Mouse (Mus musculus) embryonic facial prominence, embryonic 12.5 days (tissue): ENCODE results near the gene Nubpl. TPM values are rescaled to one million over a fixed set of nuclear protein-coding genes. Genes with fewer than 3 reads are reported as not detected.

ENCODE experiments used
- ATAC-seq: fragments of 200-750 bp; cut with Nextera tagmentation; 2 replicates; pipeline ENCODE4 v1.8.0; 2017; ENCODE audit not compliant: insufficient number of reproducible peaks, insufficient read depth, low FRiP score, low TSS enrichment
- H3K27ac ChIP-seq: fragments of 300-500 bp; sonication (generic); 2 replicates; pipeline ENCODE4 v1.5.1; 2016; ENCODE audit warnings: mild to moderate bottlenecking
- H3K27me3 ChIP-seq: fragments of 300-500 bp; sonication (generic); 2 replicates; pipeline ENCODE4 v1.6.1; 2016; ENCODE audit warnings: mild to moderate bottlenecking, moderate library complexity
- H3K36me3 ChIP-seq: fragments of 300-500 bp; sonication (generic); 2 replicates; pipeline ENCODE4 v1.6.1; 2016; ENCODE audit warnings: mild to moderate bottlenecking
- H3K4me1 ChIP-seq: fragments of 300-500 bp; sonication (generic); 2 replicates; pipeline ENCODE4 v1.6.1; 2016
- H3K4me2 ChIP-seq: fragments of 300-500 bp; sonication (generic); replicated peaks from 2 replicates; pipeline ENCODE4 v1.6.1; 2016; ENCODE audit warnings: mild to moderate bottlenecking, moderate library complexity
- H3K4me3 ChIP-seq: fragments of 300-500 bp; sonication (generic); 2 replicates; pipeline ENCODE4 v1.5.1; 2016; ENCODE audit warnings: mild to moderate bottlenecking
- H3K9ac ChIP-seq: fragments of 300-500 bp; sonication (generic); 2 replicates; pipeline ENCODE4 v1.6.1; 2016; ENCODE audit warnings: mild to moderate bottlenecking, moderate library complexity
- H3K9me3 ChIP-seq: fragments of 300-500 bp; sonication (generic); 2 replicates; pipeline ENCODE4 v1.6.1; 2016; ENCODE audit warnings: mild to moderate bottlenecking, moderate library complexity
- WGBS: fragments of 180-500 bp; shearing (Covaris S2); methylation state at CpG from one replicate; pipeline ENCODE4 v1.1.7; 2016; 5-methylcytosine and 5-hydroxymethylcytosine counted together
- polyA plus RNA-seq: library from polyadenylated mRNA; unstranded; fragments of >200 nt; fragmentation: Nextera tagmentation; extraction: Ambion mirVana; gene quantifications from 2 replicates; pipeline ENCODE4 v1.2.1, GENCODE M21; 2016

Nubpl gene
- polyA plus RNA-seq, 1 experiment from 2014 or later, result 14.7 TPM

DNA sequence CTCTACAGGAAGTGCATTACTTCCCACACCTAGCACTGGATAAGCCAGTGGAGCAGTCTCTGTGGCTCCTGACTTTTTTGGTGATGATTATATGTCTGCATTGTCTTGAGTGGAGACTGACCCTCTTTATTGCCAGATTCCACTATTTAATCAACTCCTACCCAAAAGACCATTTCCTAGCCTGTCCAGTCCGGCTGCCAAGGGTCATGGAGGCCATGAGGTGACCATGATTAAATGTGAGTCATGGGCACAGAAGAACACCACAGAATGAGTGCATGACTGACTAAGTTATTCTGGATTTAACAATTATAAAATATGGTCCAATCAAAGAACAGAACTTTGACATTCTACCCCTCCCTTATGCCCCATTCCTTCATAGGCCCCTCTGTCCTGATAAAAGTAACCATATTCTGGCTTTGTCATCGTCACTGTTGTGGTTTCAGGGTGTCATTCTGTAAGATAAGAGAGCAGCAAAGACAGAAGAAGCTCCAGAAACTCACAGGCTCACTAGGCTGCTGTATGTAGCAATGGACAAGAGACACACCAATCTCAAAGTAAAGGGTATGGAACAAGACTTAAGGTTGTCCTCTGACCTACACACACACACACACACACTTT, 240.7 kb downstream of the Nubpl start:
- Histone ChIP-seq H3K27me3 (no peaks in the 10 kb centered on the region), H3K9ac (no peak overlapping the region), H3K4me2 (no peak overlapping the region), H3K36me3 (no peaks in the 10 kb centered on the region), H3K4me3 (no peak overlapping the region), H3K9me3 (no peaks in the 10 kb centered on the region), H3K4me1 (no peaks in the 10 kb centered on the region; the same call in 1 of the 2 replicates), H3K27ac (no peak overlapping the region)
- WGBS, result 79% methylated on average over 2 of the region's 2 CpGs
- no peak for ATAC-seq

DNA sequence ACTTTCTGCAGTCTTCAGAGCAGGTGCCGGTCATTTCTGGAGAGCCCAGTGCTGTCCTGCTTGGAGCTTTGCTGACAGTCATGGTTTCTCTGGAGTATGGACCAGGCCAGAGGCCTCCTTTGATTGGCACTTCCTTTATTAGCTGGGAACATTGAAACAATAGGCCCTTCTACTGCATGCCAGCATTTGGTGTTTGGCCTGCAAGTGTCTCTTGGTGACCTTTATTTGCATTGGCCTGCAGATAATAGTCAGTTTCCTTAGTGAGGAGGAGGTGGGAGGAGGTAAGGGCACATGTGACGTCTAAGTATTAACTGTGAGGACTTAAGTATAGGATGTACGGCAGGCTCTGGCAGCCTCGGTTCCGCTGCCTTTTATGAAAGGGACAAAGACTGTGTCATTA, 249.1 kb downstream of the Nubpl start:
- no peak overlapping the region for H3K9ac ChIP-seq
- 0 out of 2 replicates have a peak, but pooled peaks cover 3% of the 10 kb centered on the region for H3K27me3 ChIP-seq
- H3K27ac ChIP-seq, result no peak overlapping the region
- no peak overlapping the region for H3K4me2 ChIP-seq
- H3K9me3 ChIP-seq, result no peaks in the 10 kb centered on the region
- H3K4me1 ChIP-seq, result peaks cover 5% of the 10 kb centered on the region; the same call in 1 of the 2 replicates
- WGBS, result 32% methylated on average over 5 of the region's 5 CpGs
- ATAC-seq, result no peak
- H3K36me3 ChIP-seq, result no peaks in the 10 kb centered on the region
- H3K4me3 ChIP-seq, result no peak overlapping the region

DNA sequence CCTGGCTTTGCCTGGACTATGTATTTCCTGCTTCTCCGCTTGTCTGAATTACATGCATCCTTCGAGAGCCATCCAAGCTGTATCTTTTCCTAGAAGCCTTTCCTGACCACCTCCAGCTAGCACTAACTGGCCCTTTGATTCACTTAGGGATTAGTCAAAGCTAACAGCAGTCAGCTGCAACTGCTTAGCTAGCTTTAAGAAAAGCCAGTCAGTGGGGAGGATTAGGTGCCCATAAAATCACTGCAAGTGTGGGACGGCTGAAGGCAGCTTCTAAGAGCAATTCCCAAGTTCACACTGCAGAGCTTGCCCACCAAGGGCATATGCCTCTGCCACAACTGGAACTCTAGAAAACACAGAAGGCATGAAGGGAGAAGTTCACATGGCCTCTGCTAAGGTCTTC, 252.7 kb downstream of the Nubpl start:
- Histone ChIP-seq H3K9me3 (no peaks in the 10 kb centered on the region), H3K9ac (no peak overlapping the region), H3K27ac (no peak overlapping the region), H3K4me3 (no peak overlapping the region), H3K4me1 (peaks cover 5% of the 10 kb centered on the region; the same call in 1 of the 2 replicates), H3K4me2 (no peak overlapping the region), H3K36me3 (no peaks in the 10 kb centered on the region), H3K27me3 (0 out of 2 replicates have a peak, but pooled peaks cover 3% of the 10 kb centered on the region)
- ATAC-seq, result no peak
- 52% methylated on average over 3 of the region's 3 CpGs for WGBS

DNA sequence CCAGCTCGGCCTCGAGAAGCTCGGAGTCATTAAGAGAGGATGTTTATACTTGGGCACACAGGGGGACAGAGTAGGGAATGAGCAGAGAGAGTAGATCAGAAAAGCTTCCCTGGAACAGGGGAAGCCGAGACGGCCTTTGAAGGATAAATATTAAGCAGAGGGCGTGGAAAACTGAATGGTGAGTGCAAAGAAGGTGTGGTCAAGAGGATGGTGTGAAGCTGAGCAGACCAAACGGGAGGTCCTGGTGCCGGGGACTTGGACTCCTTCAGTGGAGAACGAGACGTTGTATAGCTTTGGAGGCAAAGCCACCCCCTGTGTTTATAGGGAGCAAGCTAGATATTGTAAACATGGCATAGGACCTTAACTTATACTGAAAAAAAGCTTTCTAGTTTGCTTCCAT, 261.9 kb downstream of the Nubpl start:
- Histone ChIP-seq H3K4me2 (no peak overlapping the region), H3K9ac (no peak overlapping the region), H3K4me1 (no peaks in the 10 kb centered on the region), H3K27ac (no peak overlapping the region), H3K9me3 (no peaks in the 10 kb centered on the region), H3K36me3 (no peaks in the 10 kb centered on the region), H3K4me3 (no peak overlapping the region), H3K27me3 (no peaks in the 10 kb centered on the region)
- 81% methylated on average over 10 of the region's 10 CpGs for WGBS
- no peak for ATAC-seq

GRCm38 (mm10) chr12:52360136-52360535, 262.6 kb downstream of the Nubpl start:
- H3K9me3 ChIP-seq, result no peaks in the 10 kb centered on the region
- no peak overlapping the region for H3K9ac ChIP-seq
- H3K27me3 ChIP-seq, result no peaks in the 10 kb centered on the region
- H3K4me3 ChIP-seq, result no peak overlapping the region
- no peaks in the 10 kb centered on the region for H3K4me1 ChIP-seq
- 75% methylated on average over 3 of the region's 3 CpGs for WGBS
- H3K4me2 ChIP-seq, result no peak overlapping the region
- ATAC-seq, result no peak
- no peaks in the 10 kb centered on the region for H3K36me3 ChIP-seq
- H3K27ac ChIP-seq, result no peak overlapping the region

DNA sequence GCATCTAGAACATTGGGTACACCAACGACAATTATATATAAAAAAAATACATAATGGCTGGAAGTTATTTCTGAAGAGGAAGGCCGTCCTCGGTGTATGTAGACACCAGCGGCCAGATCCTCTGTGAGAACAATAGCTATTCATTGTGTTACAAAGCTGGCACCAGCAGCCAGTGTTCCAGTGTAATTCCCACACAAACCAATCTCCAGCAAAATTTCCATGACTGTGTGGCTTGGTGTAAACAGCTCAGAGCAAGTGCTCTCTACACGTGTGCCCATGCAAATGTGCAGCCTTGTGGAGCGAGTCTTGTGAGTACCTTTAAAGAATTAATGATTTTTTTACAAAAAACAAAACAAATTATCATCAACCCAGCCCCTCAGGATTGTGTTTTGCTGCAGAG, 263.7 kb downstream of the Nubpl start:
- Histone ChIP-seq H3K9me3 (no peaks in the 10 kb centered on the region), H3K27me3 (no peaks in the 10 kb centered on the region), H3K9ac (no peak overlapping the region), H3K36me3 (no peaks in the 10 kb centered on the region), H3K27ac (no peak overlapping the region), H3K4me1 (no peaks in the 10 kb centered on the region), H3K4me2 (no peak overlapping the region), H3K4me3 (no peak overlapping the region)
- WGBS, result 70% methylated on average over 6 of the region's 6 CpGs
- no peak for ATAC-seq

Other genes starting within 250 kb of the Nubpl start
- gene Heatr5a, start 126.4 kb upstream of the Nubpl start, polyA plus RNA-seq, result 13.0 and 13.1 TPM in 2 replicates
- gene Dtd2, start 91.2 kb upstream of the Nubpl start, polyA plus RNA-seq, result 21.1 and 22.1 TPM in 2 replicates
- gene Gpr33, start 69.7 kb upstream of the Nubpl start, polyA plus RNA-seq, result not detected in 2 replicates